Mouse (Mus musculus): ENCODE results near the gene Slc16a14. TPM values are rescaled to one million over a fixed set of nuclear protein-coding genes. Genes with fewer than 3 reads are reported as not detected.
"Not testable (repeated sequence)": the region's sequence is repeated elsewhere in the genome, so short reads cannot be mapped to it uniquely, and the experiment has no call there.

Slc16a14 gene
- polyA plus RNA-seq (2015; fragmentation: Nextera tagmentation; extraction: Ambion mirVana) = 0.50 and 0.60 TPM in 2 replicates

DNA sequence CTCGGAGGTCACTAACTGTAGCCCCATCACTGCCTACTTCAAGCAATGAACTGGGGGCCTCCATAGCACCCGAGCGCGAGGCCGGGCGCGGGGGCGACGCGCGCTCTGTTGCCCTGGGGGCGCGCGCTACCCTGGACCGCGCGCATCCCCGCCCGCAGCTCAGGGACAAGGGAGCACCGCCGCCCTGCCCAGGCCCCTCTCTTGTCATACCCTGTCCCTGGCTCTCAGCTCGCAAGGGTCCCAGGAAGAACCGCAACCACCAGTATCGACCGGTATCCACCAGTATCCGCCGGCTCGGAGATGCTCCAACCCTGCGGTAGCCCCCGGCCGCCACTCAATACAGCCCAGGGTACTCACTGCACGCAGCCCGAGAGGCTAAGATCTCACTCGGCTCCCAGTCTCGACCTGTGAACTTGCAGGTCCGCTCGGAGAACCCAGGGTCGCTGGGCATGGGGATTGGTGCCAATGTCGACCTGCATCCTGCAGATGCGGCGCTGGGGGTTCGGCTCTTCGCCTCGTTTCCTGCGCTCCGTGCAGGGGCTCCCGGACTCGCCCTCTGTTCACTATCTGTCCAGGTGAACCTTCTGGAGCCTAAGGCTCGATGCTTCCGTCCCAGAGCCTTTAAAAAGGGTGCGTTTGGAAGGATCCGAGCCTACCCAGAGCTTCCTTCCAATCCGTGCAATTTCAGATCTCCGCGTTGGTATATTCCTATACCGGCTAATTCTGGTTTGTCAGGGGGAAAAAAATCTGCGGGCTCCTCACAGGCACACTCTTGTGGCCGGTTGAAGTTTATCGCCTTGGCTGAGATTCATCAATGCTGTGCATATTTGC lies at the start of gene Slc16a14:
Slc16a14 (minus strand) TSS at position 632 of the 831 bp plus-strand sequence.
- WGBS = under 1% methylated on average over 59 of the region's 59 CpGs
- Histone ChIP-seq H3K27me3 (peaks cover 23% of the 10 kb centered on the region), H3K4me1 (peaks cover 18% of the 10 kb centered on the region; the same call in 1 of the 2 replicates), H3K36me3 (no peaks in the 10 kb centered on the region), H3K9me3 (no peaks in the 10 kb centered on the region), H3K9ac (peak within 1 kb of the TSS; percentile 18), H3K4me2 (peak within 1 kb of the TSS; percentile 91), H3K27ac (no peak within 1 kb of the TSS), H3K4me3 (peak within 1 kb of the TSS; percentile 47)
- peak; percentile 66; the same call in 1 of the 2 replicates for ATAC-seq (ENCODE audit: insufficient number of reproducible peaks, low FRiP score, low TSS enrichment, low read depth)

- not testable (repeated sequence) for ATAC-seq (ENCODE audit: insufficient number of reproducible peaks, low FRiP score, low TSS enrichment, low read depth); H3K27ac ChIP-seq; H3K4me1 ChIP-seq; H3K9me3 ChIP-seq; H3K4me3 ChIP-seq; H3K36me3 ChIP-seq; H3K4me2 ChIP-seq; H3K27me3 ChIP-seq; H3K9ac ChIP-seq
- 7% methylated on average over 12 of the region's 12 CpGs for WGBS
Observed at GRCm38 (mm10) chr1:84961779-84962178, 26.8 kb upstream of the Slc16a14 start.

DNA sequence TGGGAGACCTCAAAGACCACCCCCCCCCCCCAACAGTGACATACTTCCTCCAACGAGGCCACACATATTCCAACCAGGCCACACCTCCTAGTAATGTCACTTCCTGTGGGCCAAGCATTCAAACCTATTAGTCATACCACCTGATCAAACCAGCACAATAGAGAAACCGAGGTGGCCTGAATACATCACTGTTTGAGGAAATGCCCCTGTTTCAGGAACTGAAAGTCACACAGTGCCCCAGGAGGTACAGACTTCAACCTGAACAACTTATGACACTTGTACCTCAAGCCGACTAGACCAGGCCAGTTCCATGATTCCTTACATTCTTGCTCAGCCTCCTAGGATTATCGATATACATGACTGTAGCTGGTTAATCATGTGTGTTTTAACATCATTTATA lies 22.8 kb upstream of the Slc16a14 start:
- H3K4me1 ChIP-seq; H3K4me3 ChIP-seq; H3K27me3 ChIP-seq; H3K9me3 ChIP-seq; H3K4me2 ChIP-seq; H3K36me3 ChIP-seq; H3K9ac ChIP-seq; ATAC-seq (ENCODE audit: insufficient number of reproducible peaks, low FRiP score, low TSS enrichment, low read depth); H3K27ac ChIP-seq: not testable (repeated sequence)
- 79% methylated on average over 4 of the region's 4 CpGs for WGBS

DNA sequence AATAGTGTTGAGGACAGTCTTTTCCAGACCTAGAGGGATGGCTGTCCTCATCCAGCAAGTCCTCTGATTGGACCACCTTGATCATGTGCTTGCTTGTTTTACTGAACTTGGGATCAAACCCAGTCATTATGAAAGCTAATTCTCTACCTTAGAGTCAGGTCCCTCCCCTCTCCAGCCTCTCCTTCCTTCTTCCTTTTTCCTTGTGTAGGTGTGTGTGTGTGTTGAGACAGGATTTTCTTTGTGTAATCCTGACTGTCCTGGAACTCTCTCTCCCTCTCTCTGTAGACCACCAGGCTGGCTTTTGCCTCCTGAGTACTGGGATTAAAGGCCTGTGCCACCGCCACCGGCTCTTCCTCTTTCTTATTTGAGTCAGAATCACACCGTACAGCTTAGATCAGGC lies 21.8 kb upstream of the Slc16a14 start:
- H3K9ac ChIP-seq; H3K27ac ChIP-seq; H3K9me3 ChIP-seq; H3K36me3 ChIP-seq; H3K4me3 ChIP-seq; H3K4me1 ChIP-seq; H3K27me3 ChIP-seq; H3K4me2 ChIP-seq; ATAC-seq (ENCODE audit: insufficient number of reproducible peaks, low FRiP score, low TSS enrichment, low read depth): not testable (repeated sequence)
- WGBS = 86% methylated on average over 3 of the region's 3 CpGs

- Histone ChIP-seq H3K4me2 (no peak overlapping the region), H3K9me3 (no peaks in the 10 kb centered on the region), H3K36me3 (no peaks in the 10 kb centered on the region), H3K27me3 (no peaks in the 10 kb centered on the region), H3K4me3 (no peak overlapping the region), H3K27ac (no peak overlapping the region), H3K9ac (no peak overlapping the region), H3K4me1 (no peaks in the 10 kb centered on the region)
- ATAC-seq (ENCODE audit: insufficient number of reproducible peaks, low FRiP score, low TSS enrichment, low read depth) = no peak; the same call in 1 of the 2 replicates
- WGBS = 65% methylated on average over 10 of the region's 10 CpGs
Observed at GRCm38 (mm10) chr1:84952456-84953181, 17.7 kb upstream of the Slc16a14 start.

DNA sequence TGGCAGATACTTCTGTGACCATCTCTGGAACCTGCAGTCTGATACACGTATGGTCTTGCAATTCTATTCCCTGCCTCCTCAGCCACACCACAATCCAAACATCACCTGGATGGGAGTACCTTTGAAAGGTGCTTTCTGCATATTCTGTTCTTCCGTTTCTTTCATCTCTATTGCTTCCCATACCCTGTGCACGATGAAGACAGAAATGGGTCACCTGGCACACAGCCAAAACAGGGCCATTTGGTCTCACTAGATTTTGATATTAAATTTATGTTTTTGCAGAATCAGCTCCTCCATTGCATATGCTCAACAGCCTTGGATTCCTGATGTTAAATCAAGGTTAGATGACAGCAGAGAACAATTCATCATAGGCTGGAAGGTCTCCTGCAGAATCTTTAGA lies 16.6 kb upstream of the Slc16a14 start:
- H3K9me3 ChIP-seq = no peaks in the 10 kb centered on the region
- ATAC-seq (ENCODE audit: insufficient number of reproducible peaks, low FRiP score, low TSS enrichment, low read depth) = no peak
- WGBS = 77% methylated on average over 3 of the region's 3 CpGs
- H3K9ac ChIP-seq = no peak overlapping the region
- H3K27me3 ChIP-seq = no peaks in the 10 kb centered on the region
- no peak overlapping the region for H3K4me2 ChIP-seq
- no peaks in the 10 kb centered on the region for H3K4me1 ChIP-seq
- no peak overlapping the region for H3K4me3 ChIP-seq
- H3K36me3 ChIP-seq = no peaks in the 10 kb centered on the region
- H3K27ac ChIP-seq = no peak overlapping the region

- H3K9ac ChIP-seq = no peak overlapping the region
- no peak overlapping the region for H3K4me3 ChIP-seq
- no peaks in the 10 kb centered on the region for H3K9me3 ChIP-seq
- no peaks in the 10 kb centered on the region for H3K36me3 ChIP-seq
- WGBS = 85% methylated on average over 2 of the region's 2 CpGs
- no peak overlapping the region for H3K27ac ChIP-seq
- ATAC-seq (ENCODE audit: insufficient number of reproducible peaks, low FRiP score, low TSS enrichment, low read depth) = no peak
- no peaks in the 10 kb centered on the region for H3K4me1 ChIP-seq
- H3K27me3 ChIP-seq = no peaks in the 10 kb centered on the region
- no peak overlapping the region for H3K4me2 ChIP-seq
Observed at GRCm38 (mm10) chr1:84947390-84947789, 12.5 kb upstream of the Slc16a14 start.

GRCm38 (mm10) chr1:84945950-84946349 lies 11.0 kb upstream of the Slc16a14 start:
- Histone ChIP-seq H3K4me2 (no peak overlapping the region), H3K9ac (no peak overlapping the region), H3K4me1 (no peaks in the 10 kb centered on the region), H3K9me3 (no peaks in the 10 kb centered on the region), H3K27me3 (no peaks in the 10 kb centered on the region), H3K4me3 (no peak overlapping the region), H3K36me3 (no peaks in the 10 kb centered on the region), H3K27ac (no peak overlapping the region)
- 77% methylated on average over 3 of the region's 3 CpGs for WGBS
- ATAC-seq (ENCODE audit: insufficient number of reproducible peaks, low FRiP score, low TSS enrichment, low read depth) = no peak

- H3K27me3 ChIP-seq = no peaks in the 10 kb centered on the region
- ATAC-seq (ENCODE audit: insufficient number of reproducible peaks, low FRiP score, low TSS enrichment, low read depth) = no peak
- no peaks in the 10 kb centered on the region for H3K9me3 ChIP-seq
- no peaks in the 10 kb centered on the region for H3K36me3 ChIP-seq
- 97% methylated on average over 4 of the region's 4 CpGs for WGBS
- no peaks in the 10 kb centered on the region for H3K4me1 ChIP-seq
- H3K27ac ChIP-seq = no peak overlapping the region
- H3K4me2 ChIP-seq = no peak overlapping the region
- H3K4me3 ChIP-seq = no peak overlapping the region
- no peak overlapping the region for H3K9ac ChIP-seq
Observed at GRCm38 (mm10) chr1:84943549-84943948, 8.6 kb upstream of the Slc16a14 start.

GRCm38 (mm10) chr1:84942666-84943065 lies 7.7 kb upstream of the Slc16a14 start:
- no peak for ATAC-seq (ENCODE audit: insufficient number of reproducible peaks, low FRiP score, low TSS enrichment, low read depth)
- Histone ChIP-seq H3K36me3 (no peaks in the 10 kb centered on the region), H3K9ac (no peak overlapping the region), H3K27ac (no peak overlapping the region), H3K4me3 (no peak overlapping the region), H3K27me3 (no peaks in the 10 kb centered on the region), H3K9me3 (no peaks in the 10 kb centered on the region), H3K4me1 (no peaks in the 10 kb centered on the region), H3K4me2 (no peak overlapping the region)

GRCm38 (mm10) chr1:84940322-84940721 lies 5.4 kb upstream of the Slc16a14 start:
- Histone ChIP-seq H3K4me1 (0 out of 2 replicates have a peak, but pooled peaks cover 5% of the 10 kb centered on the region), H3K27ac (no peak overlapping the region), H3K4me3 (no peak overlapping the region), H3K9me3 (no peaks in the 10 kb centered on the region), H3K4me2 (no peak overlapping the region), H3K36me3 (no peaks in the 10 kb centered on the region), H3K27me3 (0 out of 2 replicates have a peak, but pooled peaks cover 5% of the 10 kb centered on the region), H3K9ac (no peak overlapping the region)
- ATAC-seq (ENCODE audit: insufficient number of reproducible peaks, low FRiP score, low TSS enrichment, low read depth) = no peak
- 90% methylated on average over 2 of the region's 2 CpGs for WGBS

DNA sequence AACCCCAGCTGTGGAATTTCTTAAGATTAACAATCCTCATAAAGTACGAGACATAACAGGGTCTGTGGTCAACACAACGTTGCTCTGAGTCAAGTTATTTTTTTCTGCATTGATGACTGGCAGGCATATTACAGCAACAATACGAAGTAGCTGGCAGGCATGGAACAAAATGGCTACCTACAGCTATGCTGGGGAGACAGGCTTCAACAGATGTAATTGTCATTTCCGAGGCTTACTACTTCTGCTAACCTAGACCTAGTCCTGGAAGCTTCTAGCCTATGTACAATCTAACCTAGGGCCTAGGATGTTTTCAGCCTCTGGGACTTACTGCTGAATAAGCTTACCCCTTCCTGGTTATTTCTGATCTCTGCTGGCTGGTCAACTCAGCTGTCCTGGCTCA lies 4.5 kb upstream of the Slc16a14 start:
- H3K4me1 ChIP-seq = peaks cover 10% of the 10 kb centered on the region; the same call in 1 of the 2 replicates
- H3K4me2 ChIP-seq = no peak overlapping the region
- no peaks in the 10 kb centered on the region for H3K36me3 ChIP-seq
- H3K9me3 ChIP-seq = no peaks in the 10 kb centered on the region
- no peak overlapping the region for H3K4me3 ChIP-seq
- no peak overlapping the region for H3K9ac ChIP-seq
- H3K27ac ChIP-seq = no peak overlapping the region
- WGBS = 54% methylated on average over 4 of the region's 4 CpGs
- H3K27me3 ChIP-seq = peaks cover 10% of the 10 kb centered on the region
- ATAC-seq (ENCODE audit: insufficient number of reproducible peaks, low FRiP score, low TSS enrichment, low read depth) = no peak

Data from limb, embryonic 15.5 days (tissue).